Mouse (Mus musculus) liver, embryonic 13.5 days (tissue): Measurements from ENCODE around the gene Rpl10-ps3. TPM values are rescaled to one million over a fixed set of nuclear protein-coding genes. Genes with fewer than 3 reads are reported as not detected.

Source experiments
- ATAC-seq: fragments of 200-750 bp; cut with Nextera tagmentation; 2 replicates; pipeline ENCODE4 v1.8.0; 2017; ENCODE audit warnings: low read depth, mild to moderate bottlenecking, moderate number of reproducible peaks, moderate library complexity
- DNase-seq: peaks from one replicate; pipeline ENCODE4 v3.0.0; 2022
- H3K27ac ChIP-seq: fragments of 300-500 bp; sonication (generic); 2 replicates; pipeline ENCODE4 v1.5.1; 2015; ENCODE audit warnings: moderate library complexity, mild to moderate bottlenecking, inconsistent platforms
- H3K27me3 ChIP-seq: fragments of 300-500 bp; sonication (generic); 2 replicates; pipeline ENCODE4 v1.6.1; 2015; ENCODE audit warnings: mild to moderate bottlenecking, inconsistent platforms
- H3K36me3 ChIP-seq: fragments of 300-500 bp; sonication (generic); 2 replicates; pipeline ENCODE4 v1.6.1; 2015; ENCODE audit warnings: mild to moderate bottlenecking, inconsistent platforms
- H3K4me1 ChIP-seq: fragments of 300-500 bp; sonication (generic); replicated peaks from 2 replicates; pipeline ENCODE4 v1.6.1; 2015; ENCODE audit warnings: inconsistent platforms
- H3K4me2 ChIP-seq: fragments of 300-500 bp; sonication (generic); 2 replicates; pipeline ENCODE4 v1.6.1; 2015; ENCODE audit warnings: inconsistent platforms, mild to moderate bottlenecking, moderate library complexity
- H3K4me3 ChIP-seq: fragments of 300-500 bp; sonication (generic); replicated peaks from 2 replicates; pipeline ENCODE4 v1.5.1; 2015; ENCODE audit warnings: mild to moderate bottlenecking, inconsistent platforms
- H3K9ac ChIP-seq: fragments of 300-500 bp; sonication (generic); 2 replicates; pipeline ENCODE4 v1.6.1; 2015; ENCODE audit warnings: mild to moderate bottlenecking, inconsistent platforms
- H3K9me3 ChIP-seq: fragments of 300-500 bp; sonication (generic); replicated peaks from 2 replicates; pipeline ENCODE4 v1.6.1; 2016; ENCODE audit warnings: inconsistent platforms
- WGBS: fragments of 180-500 bp; shearing (Covaris S2); methylation state at CpG from one replicate; pipeline ENCODE4 v1.1.7; 2015; ENCODE audit not compliant: insufficient replicate concordance; 5-methylcytosine and 5-hydroxymethylcytosine counted together
- polyA plus RNA-seq: library from polyadenylated mRNA; unstranded; fragments of >200 nt; fragmentation: Nextera tagmentation; extraction: Ambion mirVana; gene quantifications from 2 replicates; pipeline ENCODE4 v1.2.1, GENCODE M21; 2015

Rpl10-ps3 gene
- 232 and 293 TPM in 2 replicates for polyA plus RNA-seq

DNA sequence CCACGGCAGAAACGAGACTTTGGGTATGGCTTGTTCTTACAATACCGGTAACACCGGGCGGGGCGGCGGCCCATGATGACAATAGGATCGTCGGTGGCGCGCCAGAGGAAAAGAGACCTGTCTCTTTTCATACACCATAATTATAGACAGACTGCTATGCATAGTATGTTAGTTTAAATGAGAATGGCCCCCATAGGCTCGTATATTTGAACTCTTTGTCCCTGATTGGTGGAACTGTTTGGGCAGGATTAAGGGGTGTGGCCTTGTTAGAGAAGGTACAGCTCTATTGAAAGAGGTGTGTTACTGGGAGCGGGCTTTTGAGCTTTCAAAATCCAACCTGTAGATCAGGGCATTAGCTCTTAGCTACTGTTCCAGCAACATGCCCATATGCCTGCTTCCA, at the start of gene Rpl10-ps3:
TSS of gene Rpl10-ps3 (minus strand) at position 101 of the 400 bp plus-strand sequence.
- no peak within 1 kb of the TSS for H3K4me3 ChIP-seq

DNA sequence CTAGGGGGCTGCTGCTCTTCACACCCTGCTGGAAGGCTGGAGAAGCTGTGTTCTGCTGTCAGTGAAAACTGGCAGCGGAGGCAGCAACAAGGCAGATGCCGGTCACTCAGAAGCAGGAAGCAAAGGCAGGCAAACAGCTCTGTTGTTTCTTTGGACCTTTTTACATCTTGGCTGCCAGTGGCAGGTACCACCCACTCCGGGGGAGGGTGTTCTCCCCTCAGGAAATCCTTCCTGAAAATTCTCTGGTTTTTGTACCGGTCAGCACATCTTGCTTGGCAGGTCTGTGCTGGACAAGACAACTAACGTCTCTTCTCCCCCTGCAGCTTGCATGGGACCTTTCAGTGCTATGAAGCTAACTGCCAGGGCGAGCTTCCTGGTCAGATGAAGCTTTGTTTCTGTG, 30.8 kb upstream of the Rpl10-ps3 start:
- 41% methylated on average over 6 of the region's 6 CpGs for WGBS
- no peak overlapping the region for H3K9ac ChIP-seq
- no peaks in the 10 kb centered on the region for H3K36me3 ChIP-seq
- ATAC-seq (no peak), DNase-seq (no peak)
- H3K4me1 ChIP-seq = no peaks in the 10 kb centered on the region
- no peaks in the 10 kb centered on the region for H3K27me3 ChIP-seq
- H3K4me2 ChIP-seq = no peak overlapping the region
- no peak overlapping the region for H3K4me3 ChIP-seq
- no peaks in the 10 kb centered on the region for H3K9me3 ChIP-seq
- no peak overlapping the region for H3K27ac ChIP-seq

More for the DNA sequence above, at the start of gene Rpl10-ps3:
- no peaks in the 10 kb centered on the region for H3K9me3 ChIP-seq
- ATAC-seq = no peak
- 87% methylated on average over 12 of the region's 13 CpGs for WGBS
- no peaks in the 10 kb centered on the region for H3K27me3 ChIP-seq
- no peaks in the 10 kb centered on the region for H3K4me1 ChIP-seq
- no peaks in the 10 kb centered on the region for H3K36me3 ChIP-seq
- no peak for DNase-seq
- H3K27ac ChIP-seq = no peak within 1 kb of the TSS
- H3K4me2 ChIP-seq = no peak within 1 kb of the TSS
- no peak within 1 kb of the TSS for H3K9ac ChIP-seq

DNA sequence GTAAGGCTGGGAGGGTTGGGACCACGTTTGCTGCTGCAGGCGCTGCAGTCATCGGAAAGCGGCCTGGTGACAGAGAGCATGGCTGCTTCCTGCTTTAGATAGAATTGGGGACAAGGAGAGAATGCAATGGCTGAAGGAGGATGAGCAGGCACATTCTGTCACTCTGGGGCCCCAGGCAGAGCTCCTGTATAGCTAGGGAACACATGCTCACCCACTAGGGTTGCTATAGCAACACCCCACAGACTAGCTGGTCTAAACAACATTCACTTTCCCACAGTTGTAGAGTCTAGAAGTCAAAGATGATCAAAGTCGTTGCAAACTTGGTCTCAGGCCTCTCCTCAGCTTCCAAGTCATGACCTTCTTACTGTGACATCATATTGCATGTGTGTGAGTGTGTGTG, 29.9 kb upstream of the Rpl10-ps3 start:
- 72% methylated on average over 5 of the region's 5 CpGs for WGBS
- no peak for DNase-seq
- H3K4me3 ChIP-seq = no peak overlapping the region
- no peaks in the 10 kb centered on the region for H3K4me1 ChIP-seq
- no peaks in the 10 kb centered on the region for H3K9me3 ChIP-seq
- no peak overlapping the region for H3K27ac ChIP-seq
- no peak for ATAC-seq
- no peak overlapping the region for H3K9ac ChIP-seq
- H3K27me3 ChIP-seq = no peaks in the 10 kb centered on the region
- H3K4me2 ChIP-seq = no peak overlapping the region
- no peaks in the 10 kb centered on the region for H3K36me3 ChIP-seq

DNA sequence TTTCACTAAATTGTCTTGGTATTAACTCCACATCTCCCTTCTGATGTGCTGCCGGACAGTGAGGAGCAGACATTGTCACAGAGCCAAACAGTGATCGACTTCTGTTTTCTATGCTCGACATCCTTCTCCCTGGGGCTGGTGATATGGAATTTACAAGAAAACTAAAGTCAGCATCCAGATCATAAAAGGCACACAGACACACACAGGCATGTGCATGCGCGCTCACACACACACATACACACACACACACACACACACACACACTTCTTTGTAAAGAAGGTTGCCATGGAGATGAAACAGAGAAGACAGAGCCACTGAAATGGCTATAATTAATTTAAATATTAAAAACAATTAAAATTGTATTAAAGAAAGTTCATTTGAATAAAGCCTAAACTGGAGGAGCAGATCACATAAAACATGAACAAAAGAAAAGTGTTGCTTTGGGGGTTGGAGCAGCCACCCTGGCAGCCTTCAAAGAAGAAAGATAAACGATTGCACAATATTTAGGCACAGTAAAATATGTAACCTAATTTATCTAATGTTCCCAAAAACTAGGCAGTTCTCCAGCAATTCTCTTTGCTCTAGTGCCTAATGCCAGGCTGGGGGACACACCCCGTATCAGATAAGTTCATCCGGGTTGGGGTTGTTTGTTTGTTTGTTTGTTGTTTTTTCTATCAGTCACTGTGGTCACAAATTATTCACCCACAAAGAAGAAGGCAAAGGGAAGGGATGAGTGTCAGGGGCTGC, 24.0 kb upstream of the Rpl10-ps3 start:
- ATAC-seq (no peak), DNase-seq (no peak)
- 70% methylated on average over 8 of the region's 8 CpGs for WGBS
- Histone ChIP-seq H3K27ac (no peak overlapping the region), H3K4me2 (no peak overlapping the region), H3K4me1 (no peaks in the 10 kb centered on the region), H3K4me3 (no peak overlapping the region), H3K9me3 (no peaks in the 10 kb centered on the region), H3K36me3 (no peaks in the 10 kb centered on the region), H3K9ac (no peak overlapping the region), H3K27me3 (no peaks in the 10 kb centered on the region)

DNA sequence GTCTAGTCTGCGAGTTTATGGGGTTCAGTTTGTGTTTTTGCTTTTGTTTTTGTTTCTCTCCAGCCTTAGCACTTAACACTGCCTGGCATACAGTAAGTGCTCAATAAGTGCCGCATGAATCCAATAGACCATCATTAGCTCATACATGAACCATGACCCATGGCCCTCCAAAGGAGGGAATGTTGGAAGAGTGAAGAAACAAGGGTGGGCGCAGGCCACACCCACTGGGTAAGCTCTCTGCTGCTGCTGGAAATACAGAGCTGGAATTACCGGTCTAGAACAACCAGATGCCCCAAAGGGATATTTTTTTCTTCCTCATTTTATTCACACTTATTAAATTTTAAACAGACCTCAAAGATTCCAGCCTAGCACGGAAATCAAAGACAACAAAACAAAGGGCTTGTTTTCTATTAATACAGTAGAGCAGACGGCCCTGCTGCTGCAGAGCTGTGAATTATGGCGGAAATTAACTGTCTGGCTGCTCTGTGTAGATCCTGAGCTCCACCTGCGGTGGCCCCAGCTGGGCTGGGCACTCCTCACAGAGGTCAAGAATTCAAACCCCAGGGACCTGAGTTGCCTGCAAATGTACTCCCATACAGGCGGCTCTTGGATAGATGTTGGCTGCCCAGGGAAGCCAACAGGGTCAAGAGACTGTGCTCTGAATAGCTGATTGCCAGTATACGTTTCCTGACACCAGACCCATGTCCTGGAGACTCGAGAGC, 20.5 kb upstream of the Rpl10-ps3 start:
- ATAC-seq = no peak
- Histone ChIP-seq H3K4me2 (no peak overlapping the region), H3K27me3 (no peaks in the 10 kb centered on the region), H3K36me3 (no peaks in the 10 kb centered on the region), H3K4me1 (no peaks in the 10 kb centered on the region), H3K9me3 (no peaks in the 10 kb centered on the region), H3K9ac (no peak overlapping the region), H3K27ac (no peak overlapping the region), H3K4me3 (no peak overlapping the region)
- DNase-seq = no peak
- WGBS = 61% methylated on average over 11 of the region's 11 CpGs

DNA sequence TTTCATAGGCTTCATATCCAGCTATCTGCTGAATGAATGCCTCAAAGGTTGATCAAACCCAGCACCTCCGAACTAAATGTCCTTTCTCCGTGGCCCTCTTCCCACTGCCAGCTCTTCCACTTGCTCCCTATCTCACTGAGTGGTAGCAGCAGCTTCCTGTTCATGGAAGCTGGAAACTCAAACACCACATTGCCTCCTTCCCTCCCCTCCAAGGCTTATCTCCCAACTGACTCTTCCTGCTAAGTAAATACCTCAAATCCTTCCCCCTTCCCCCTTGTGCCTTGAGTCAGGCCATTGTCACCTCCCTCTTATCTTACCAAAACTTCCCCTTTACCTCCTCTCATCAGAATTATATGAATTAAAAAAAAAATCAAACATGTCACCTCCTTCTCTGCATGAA, 19.2 kb upstream of the Rpl10-ps3 start:
- no peak overlapping the region for H3K4me2 ChIP-seq
- H3K4me1 ChIP-seq = no peaks in the 10 kb centered on the region
- ATAC-seq (no peak), DNase-seq (no peak)
- H3K27ac ChIP-seq = no peak overlapping the region
- no peaks in the 10 kb centered on the region for H3K36me3 ChIP-seq
- no peak overlapping the region for H3K9ac ChIP-seq
- H3K9me3 ChIP-seq = no peaks in the 10 kb centered on the region
- H3K27me3 ChIP-seq = no peaks in the 10 kb centered on the region
- H3K4me3 ChIP-seq = no peak overlapping the region
- WGBS = 16% methylated on average over 2 of the region's 2 CpGs

DNA sequence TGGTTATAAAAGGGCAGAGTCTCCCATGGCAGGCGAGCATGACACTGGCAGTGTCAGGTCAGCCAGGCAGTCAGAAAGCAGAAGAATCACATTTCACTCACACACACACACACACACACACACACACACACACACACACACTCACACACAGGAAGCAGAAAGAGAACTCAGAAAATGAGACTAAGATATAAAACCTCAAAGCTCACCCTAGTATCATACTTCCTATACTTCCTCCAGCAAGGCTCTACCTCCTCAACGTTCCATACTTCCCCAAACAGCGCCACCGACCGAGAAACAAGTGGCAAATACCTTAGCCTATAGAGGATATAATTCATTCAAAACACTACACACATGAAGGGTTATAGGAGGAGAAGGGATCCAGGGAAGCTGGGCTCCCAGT, 18.5 kb upstream of the Rpl10-ps3 start:
- Histone ChIP-seq H3K4me1 (no peaks in the 10 kb centered on the region), H3K4me2 (no peak overlapping the region), H3K36me3 (no peaks in the 10 kb centered on the region), H3K27ac (no peak overlapping the region), H3K4me3 (no peak overlapping the region), H3K9ac (no peak overlapping the region), H3K9me3 (no peaks in the 10 kb centered on the region), H3K27me3 (no peaks in the 10 kb centered on the region)
- 10% methylated on average over 5 of the region's 5 CpGs for WGBS
- no peak for ATAC-seq
- no peak for DNase-seq

DNA sequence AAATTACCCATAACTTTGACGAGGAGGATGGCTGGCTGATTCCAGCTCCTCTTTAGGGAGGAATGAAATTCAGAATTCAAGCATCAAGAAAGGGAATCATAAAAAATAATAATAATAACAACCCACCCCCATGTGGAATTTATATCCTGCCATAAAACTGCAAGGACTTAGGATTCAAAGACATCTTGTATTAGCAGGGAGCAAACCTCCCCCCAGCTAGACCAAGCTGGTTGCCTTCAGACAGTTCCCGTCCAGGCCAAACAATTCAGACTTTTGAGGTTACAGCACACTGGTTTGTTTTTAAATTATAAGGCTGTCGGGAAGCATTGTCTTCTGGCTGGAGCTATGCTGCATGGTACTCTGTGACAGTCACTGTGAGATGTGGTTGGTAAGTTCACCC, 17.8 kb upstream of the Rpl10-ps3 start:
- H3K4me1 ChIP-seq = no peaks in the 10 kb centered on the region
- no peak for DNase-seq
- no peak overlapping the region for H3K9ac ChIP-seq
- H3K4me3 ChIP-seq = no peak overlapping the region
- ATAC-seq = no peak
- no peaks in the 10 kb centered on the region for H3K9me3 ChIP-seq
- H3K27ac ChIP-seq = no peak overlapping the region
- H3K4me2 ChIP-seq = no peak overlapping the region
- no peaks in the 10 kb centered on the region for H3K27me3 ChIP-seq
- no peaks in the 10 kb centered on the region for H3K36me3 ChIP-seq
- WGBS = 46% methylated on average over 3 of the region's 3 CpGs

DNA sequence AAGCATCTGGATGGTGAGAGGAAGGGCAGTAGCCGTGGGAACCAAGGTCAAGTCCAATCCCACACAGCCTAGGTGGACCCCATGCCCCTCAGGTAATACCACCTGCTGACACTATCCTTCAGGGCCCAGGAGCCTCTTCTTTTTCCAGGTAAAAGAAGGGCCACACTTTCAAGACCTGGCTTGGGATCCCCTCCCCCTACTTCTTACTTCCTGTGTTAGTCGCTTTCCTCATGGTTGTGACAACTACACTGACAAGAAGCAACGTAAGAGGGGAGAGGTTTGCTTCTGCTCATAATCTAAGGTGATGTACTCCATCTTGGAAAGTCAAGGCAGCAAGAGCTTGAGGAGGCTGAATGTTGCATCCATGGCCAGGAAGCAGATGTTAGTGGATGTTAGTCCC, 15.6 kb upstream of the Rpl10-ps3 start:
- Histone ChIP-seq H3K36me3 (no peaks in the 10 kb centered on the region), H3K4me3 (no peak overlapping the region), H3K4me1 (no peaks in the 10 kb centered on the region), H3K27ac (no peak overlapping the region), H3K27me3 (no peaks in the 10 kb centered on the region), H3K9ac (no peak overlapping the region), H3K9me3 (no peaks in the 10 kb centered on the region), H3K4me2 (no peak overlapping the region)
- ATAC-seq = no peak
- DNase-seq = no peak
- 46% methylated on average over 3 of the region's 3 CpGs for WGBS

DNA sequence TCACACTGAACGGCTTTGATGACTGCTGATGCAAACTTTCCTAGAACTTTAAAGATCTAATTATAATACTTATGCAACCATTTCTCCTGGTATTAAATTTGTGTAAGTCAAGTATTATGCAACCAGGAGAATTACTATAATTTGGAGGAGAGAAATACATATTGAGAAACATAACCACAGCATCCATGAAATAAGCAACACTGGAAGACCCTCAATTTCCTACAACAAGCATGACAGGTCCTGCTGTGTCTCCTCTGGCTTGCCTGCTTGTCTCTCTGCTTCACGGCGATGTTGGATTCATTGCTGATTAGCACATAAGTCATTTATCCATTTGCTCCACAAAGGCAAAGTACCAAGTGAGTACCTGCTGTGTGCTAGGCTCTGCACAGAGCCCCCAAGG, 12.6 kb upstream of the Rpl10-ps3 start:
- Histone ChIP-seq H3K9ac (no peak overlapping the region), H3K4me2 (no peak overlapping the region), H3K9me3 (no peaks in the 10 kb centered on the region), H3K27ac (no peak overlapping the region), H3K4me3 (no peak overlapping the region), H3K36me3 (no peaks in the 10 kb centered on the region), H3K4me1 (no peaks in the 10 kb centered on the region), H3K27me3 (no peaks in the 10 kb centered on the region)
- DNase-seq (no peak), ATAC-seq (no peak)
- WGBS = 65% methylated on average over 3 of the region's 3 CpGs

DNA sequence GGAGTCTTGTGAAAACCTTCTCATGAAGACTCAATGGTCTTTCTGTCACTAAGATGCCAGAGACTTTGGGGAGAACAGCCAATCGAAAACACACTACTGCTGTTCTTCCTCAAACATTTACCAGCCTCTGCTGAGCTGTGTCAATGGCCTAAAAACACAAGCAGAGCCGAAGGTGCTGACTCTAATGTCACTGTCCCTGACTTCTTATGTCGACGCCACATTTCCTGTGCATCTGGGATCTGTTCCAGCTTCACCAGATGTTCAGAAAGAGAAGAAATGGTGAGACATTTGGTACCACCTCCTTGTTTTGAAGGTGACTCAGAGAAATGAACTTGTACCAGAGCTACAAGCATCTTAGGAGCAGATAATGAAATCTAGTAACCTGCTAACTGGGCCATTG, 7.0 kb upstream of the Rpl10-ps3 start:
- Histone ChIP-seq H3K27ac (no peak overlapping the region), H3K4me1 (no peaks in the 10 kb centered on the region), H3K9me3 (no peaks in the 10 kb centered on the region), H3K4me2 (no peak overlapping the region), H3K27me3 (no peaks in the 10 kb centered on the region), H3K36me3 (no peaks in the 10 kb centered on the region), H3K9ac (no peak overlapping the region), H3K4me3 (no peak overlapping the region)
- no peak for ATAC-seq
- no peak for DNase-seq
- 38% methylated on average over 4 of the region's 4 CpGs for WGBS

DNA sequence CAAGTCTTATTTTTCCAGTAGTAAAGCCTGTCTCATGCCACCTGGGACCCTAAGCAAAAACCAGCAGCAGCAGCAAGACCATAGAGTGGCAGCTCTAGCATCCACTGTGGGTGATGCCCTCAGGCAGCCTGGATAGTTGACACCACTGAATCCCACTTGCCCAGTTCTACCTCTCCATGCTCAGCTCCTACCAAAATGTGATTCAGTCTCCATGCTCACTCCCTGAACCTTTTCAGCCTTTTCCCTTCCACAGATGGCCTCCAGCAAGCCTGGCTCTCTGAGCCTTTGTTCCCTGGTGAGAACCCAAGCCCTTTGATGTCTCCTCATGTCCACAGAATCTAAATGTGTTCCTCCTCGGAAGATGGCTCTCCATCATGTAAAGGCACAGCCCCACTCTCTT, 5.8 kb upstream of the Rpl10-ps3 start:
- Histone ChIP-seq H3K4me3 (no peak overlapping the region), H3K9ac (no peak overlapping the region), H3K4me2 (no peak overlapping the region), H3K9me3 (no peaks in the 10 kb centered on the region), H3K27ac (no peak overlapping the region), H3K27me3 (no peaks in the 10 kb centered on the region), H3K4me1 (no peaks in the 10 kb centered on the region), H3K36me3 (no peaks in the 10 kb centered on the region)
- DNase-seq = no peak
- WGBS = 67% methylated on average over 1 of the region's 1 CpGs
- no peak for ATAC-seq
